Mouse (Mus musculus): ENCODE data around the gene Pim3.
A peak's percentile ranks its signal among the peaks of the same experiment; 100 is the strongest.

Gene Pim3

DNA sequence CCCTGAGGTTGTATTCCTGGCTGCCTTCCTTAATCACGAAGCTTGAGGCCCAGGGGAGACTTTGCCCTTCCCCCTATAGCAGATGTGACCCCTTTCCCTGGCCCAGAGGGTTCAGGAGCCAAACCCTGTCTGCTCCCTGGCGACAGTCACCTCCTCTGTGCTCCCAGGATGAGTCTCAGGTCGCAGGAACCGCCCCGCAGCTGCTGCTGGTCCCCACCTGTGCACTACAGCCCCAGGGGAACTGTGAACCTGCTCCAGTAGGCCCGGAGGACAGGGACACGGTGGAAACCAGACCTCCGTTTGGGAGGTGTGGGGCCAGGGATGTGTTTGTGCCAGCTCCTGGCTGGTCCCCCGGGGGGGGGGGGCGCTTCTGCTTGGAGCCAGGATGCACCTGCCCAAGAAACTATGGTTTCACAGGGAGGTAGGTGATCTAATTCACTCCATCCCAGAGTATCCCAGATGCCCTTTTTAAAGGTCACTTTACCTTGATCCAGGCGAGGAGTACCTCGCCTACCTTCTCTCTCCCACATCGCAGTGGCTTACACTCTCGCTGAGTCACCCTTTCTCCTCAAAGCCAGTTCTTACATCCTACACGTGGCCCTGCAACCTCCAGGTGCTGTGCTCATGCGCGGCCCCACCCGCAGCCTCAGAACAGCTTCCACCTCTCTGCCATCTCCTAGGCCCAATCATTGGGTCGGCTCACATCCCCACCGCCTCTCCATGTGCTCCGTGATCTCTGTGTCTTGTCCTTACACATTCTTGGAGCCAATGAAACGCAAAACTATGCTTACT, 19.5 kb downstream of the Pim3 start:
- no peak for DNase-seq (ENCODE audit: low spot score in 2 of 2)

DNA sequence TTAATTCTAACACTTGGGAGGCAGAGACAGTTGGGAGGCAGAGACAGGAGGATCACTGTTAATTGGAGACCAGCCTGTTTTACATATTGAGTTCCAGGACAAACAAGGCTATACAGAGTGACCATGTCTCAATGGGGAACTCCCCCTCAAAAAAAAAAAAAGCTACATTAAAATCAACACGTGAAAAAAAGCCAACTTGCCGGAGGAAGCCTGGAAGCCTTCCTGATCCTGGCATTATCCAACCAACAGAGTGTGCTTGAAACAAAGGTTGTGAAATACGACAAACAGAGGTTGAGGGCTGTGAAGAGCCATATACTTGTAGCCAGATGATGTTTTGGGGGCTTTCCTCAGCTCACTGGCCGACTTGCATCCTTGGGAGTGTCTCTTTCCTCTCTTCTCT, 20.9 kb downstream of the Pim3 start:
- DNase-seq (ENCODE audit: low spot score in 2 of 2), result no peak

DNA sequence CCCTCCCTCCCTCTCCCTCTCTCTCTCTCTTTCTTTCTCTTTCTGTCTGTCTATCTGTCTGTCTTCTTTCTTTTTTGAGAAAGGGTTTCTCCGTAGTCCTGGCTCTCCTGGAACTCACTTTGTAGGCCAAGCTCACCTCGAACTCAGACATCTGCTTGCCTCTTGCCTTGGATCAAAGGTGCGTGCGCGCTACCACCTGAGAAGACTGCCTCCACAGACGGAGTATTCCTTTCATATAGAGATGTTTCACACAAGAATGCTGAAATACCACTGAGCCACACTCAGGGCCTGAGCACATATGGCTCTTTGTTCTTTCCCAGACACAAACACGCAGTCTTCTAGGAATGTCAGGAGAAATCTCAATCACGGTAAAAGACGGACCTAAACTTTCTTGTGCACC, 21.4 kb downstream of the Pim3 start:
- DNase-seq (ENCODE audit: low spot score in 2 of 2), result no peak

DNA sequence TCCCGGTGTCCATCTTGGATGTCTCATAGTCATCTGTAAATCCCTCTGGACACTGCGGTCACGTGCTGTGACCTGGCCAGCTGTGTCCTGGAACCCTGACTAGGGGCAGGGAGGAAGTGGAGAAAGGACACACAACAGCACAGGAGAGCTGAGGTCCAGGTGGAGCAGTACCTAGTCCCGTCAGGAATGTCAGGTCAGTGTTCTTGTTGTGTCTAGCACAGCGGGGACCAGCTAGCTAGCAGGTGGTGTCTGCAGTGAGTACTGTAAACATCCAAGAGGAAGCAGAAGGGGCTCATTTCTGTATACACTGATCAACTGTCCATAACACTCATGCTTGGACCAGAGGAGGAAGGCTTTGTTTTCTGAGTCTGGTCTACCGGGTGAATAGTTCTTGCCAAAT, 23.4 kb downstream of the Pim3 start:
- DNase-seq (ENCODE audit: low spot score in 2 of 2), result no peak

DNA sequence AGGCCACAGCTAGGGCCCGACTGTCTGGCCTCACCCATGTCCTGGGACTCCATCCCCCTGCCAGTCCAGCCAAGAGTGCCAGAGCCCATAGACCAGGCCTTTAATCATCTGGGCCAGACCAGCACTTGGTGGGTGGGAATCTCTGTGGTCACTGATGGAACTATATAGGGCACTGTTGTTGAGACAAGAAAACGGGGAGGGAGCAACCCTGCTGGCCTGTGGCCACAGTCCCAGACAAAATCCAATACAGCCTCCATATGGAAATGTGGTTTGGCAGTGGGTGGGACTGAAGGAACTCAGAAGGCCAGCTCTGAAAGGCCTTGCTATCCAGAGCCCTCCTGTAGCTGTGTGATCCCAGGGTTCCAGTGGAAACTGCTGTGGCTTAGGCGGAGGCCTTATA, 27.0 kb downstream of the Pim3 start:
- DNase-seq (ENCODE audit: low spot score in 2 of 2), result no peak

DNA sequence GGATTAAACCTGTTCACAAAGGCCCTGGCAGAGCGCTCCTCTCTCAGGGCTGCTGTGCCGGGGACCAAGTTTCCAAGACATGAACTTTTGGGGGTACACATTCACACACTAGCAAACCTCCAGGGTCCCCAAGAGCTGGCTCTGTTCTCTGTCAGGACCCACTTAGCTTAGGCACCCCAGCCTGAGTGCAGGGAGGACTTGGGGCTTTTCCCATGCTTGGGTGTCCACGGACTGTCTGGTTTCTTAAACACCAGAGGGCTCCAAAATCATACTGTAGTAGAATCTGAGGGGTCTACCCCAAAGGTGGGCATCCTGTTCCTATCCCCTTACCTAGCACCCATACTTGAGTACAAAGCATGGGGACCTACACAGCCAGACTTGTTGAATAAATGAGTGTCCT, 28.0 kb downstream of the Pim3 start:
- DNase-seq (ENCODE audit: low spot score in 2 of 2), result no peak

DNA sequence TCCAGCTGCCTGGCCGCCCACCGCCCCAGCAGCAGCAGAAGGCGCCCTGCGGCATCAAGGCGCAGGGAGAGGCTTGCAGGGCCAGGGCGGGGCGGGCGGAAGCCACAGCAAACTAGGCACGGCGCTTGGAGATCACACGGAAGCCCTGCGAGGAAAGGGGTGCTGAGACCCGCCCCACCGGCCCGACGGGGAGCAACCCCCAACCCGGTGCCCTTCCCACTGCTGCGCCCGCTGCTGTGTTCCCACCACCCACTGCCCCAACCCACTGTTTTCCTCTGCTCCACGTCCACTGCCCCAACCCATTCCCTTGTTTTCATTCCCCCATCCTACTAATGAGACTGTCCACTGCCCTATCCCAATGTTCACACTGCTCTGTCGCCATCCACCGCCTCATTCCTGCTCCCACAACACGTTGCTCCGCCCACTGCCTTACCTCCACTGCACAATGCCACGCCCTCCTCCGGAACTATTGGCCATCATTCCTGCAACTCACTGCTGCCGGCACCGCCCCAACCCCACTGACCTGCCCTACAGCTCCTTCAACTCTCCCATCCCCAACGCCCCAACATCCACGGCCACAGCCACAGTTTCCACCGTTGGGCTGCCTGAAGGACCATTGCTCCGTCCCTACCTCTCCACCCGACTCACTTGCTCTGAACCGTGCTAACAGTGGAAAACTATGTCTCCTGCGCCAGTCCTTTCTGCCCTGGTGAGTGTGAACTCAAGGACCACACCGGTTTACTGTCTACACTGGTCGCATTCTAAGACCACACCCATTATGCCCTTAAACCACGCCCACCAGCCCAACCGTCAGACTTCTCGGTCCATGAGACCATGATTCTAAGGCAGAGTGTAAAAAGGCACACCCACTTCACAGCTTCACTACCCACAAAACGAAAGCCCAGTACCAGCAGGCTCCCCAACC, 29.0 kb downstream of the Pim3 start:
- DNase-seq (ENCODE audit: low spot score in 2 of 2), result peak; percentile 55 to 69

DNA sequence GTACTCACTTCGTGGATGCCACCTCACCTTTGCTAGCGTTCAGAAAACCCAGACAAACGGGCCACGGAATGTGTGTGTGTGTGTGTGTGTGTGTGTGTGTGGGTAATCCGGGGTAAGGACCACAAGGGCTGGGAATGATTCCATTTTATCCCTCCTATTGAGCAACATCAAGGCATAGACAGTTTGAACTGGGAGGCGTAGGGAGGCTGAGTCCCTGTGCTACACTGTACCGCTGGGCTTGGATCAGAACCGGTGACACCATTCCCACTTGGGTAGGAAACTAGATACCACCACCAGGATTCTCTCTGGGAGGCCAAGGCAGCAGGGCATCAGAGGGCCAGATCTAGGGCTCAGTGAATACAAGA, 29.7 kb downstream of the Pim3 start:
- no peak for DNase-seq (ENCODE audit: low spot score in 2 of 2)

DNA sequence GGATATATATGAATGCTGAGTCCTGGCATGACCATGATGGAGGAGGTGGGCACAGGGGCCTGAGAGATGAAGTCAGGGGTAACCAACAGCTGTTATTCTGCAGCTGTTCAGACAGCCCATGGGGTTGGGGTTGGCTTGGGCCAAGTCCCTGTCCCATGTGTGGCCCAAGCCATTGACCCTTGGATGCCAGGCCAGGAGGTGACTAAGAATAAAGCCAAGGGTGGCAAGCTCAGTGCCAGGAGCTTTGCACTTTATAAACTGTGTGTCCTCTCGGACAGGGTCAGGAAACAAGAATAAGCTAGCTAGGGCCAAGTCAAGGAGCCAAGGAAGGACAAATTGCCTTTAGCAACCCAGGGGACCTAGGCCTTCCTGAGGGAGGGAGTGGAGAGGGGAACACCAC, 30.3 kb downstream of the Pim3 start:
- DNase-seq (ENCODE audit: low spot score in 2 of 2), result no peak

DNA sequence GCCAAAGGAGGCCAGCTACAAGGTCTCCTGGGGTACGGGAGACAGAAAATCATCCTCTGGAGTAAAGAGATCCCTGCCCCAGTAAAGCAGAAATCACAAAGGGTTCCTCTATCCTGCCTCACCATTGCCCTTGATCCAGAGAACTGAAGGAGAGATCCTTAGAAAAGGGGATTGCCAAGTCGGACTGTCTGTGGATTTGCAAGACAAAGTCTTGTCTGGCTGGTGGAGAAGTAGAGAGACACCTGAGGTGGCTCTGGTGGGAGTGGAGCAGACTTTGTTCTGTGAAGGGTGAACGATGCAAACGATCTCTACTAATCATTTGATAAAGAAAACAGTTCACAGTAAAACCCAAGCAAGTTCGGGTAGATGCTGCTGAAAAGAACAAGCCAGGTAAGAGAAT, 30.9 kb downstream of the Pim3 start:
- DNase-seq (ENCODE audit: low spot score in 2 of 2), result no peak

DNA sequence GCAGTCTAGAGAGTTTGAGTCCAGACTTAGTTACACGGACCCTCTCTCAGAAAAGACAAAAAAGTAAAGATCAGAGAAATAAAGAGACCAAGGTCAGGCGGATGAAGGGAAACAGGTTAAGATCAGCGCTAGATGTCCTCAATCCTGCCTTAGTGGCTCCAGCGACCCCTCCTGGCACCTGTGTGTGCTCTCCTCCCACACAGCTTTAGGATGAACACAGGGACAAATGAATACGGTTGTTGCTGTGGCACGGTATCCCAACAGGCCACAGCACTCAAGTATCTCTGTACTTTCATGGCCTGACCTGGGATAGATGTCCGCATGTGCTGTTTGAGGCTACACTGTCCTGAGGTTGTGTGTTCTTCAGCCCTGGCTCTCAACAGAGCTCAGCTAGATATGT, 33.1 kb downstream of the Pim3 start:
- no peak for DNase-seq (ENCODE audit: low spot score in 2 of 2)

DNA sequence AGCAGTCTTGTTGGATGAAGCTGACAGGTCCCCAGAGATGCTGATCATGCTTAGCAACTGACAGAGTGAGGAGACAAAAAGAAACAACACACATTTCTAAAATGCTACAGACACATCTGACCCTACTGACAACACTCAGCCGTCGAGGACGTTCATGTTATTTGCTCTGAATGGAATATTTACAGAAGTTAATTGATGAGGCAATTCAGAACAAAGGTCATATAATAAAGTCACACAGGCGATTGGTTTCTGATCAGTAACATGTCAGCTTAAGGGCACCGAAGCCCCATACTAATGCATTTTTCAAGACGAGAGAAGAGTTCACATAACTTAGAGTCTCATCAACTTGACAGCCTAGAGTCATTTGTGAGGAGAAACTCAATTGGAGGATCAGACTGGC, 33.9 kb downstream of the Pim3 start:
- no peak for DNase-seq (ENCODE audit: low spot score in 2 of 2)

DNA sequence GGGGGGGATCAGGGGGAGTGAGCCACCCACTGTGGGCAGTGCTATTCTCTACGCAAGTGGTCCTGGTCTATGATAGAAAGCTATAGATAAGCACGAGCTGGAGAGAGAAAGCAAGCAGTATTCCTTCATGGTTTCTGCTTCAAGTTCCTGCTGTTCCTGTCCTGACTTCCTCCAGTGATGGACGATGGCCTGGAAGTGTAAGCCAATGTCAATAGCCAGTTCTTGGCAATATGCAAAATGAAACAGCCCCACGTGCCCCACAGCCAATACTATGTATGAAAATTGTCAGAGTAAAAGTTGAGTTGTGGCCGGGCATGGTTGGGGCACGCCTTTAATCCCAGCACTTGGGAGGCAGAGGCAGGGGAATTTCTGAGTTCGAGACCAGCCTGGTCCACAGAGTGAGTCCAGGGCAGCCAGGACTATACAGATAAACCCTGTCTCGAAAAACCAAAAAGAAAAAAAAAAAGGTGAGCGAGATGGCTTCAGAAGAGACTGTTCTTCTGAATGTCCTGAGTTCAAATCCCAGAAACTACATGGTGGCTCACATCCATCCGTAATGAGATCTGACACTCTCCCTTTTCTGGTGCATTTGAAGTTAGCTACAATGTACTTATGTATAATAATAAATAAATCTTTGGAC, 34.5 kb downstream of the Pim3 start:
- DNase-seq (ENCODE audit: low spot score in 2 of 2), result no peak

DNA sequence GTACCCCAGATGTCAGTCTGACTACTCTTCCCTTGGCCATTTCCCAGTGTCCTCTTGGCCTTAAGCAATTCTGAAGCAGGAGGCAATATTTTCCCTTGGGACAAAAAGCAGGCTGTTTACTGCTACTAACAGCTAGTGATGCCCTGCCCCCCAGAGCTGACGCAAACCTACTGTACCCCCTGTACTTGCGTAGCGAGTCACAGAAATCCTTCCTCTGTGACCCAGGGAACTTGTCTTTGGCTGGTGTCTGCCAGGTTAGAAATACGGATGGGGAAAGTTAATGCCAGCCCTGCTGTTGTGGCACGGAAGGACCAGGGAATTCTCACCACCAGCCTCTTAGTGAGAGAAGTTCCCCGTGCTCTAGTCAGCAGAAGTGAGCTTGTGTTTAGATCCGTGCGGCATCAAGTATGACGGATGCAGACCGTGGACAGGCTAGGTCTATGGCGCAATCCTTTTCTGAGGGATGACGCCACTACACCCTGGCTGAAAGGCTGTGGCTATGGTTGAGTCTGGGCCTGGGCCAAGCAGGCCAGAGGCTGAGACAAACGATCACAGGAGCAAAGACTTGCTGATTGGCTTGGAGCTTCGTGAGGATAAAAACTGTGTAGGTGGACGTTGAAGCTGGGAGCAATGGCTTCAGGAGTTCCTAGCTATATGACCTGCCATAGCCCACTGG, 40.4 kb downstream of the Pim3 start:
- no peak for DNase-seq (ENCODE audit: low spot score in 2 of 2)

DNA sequence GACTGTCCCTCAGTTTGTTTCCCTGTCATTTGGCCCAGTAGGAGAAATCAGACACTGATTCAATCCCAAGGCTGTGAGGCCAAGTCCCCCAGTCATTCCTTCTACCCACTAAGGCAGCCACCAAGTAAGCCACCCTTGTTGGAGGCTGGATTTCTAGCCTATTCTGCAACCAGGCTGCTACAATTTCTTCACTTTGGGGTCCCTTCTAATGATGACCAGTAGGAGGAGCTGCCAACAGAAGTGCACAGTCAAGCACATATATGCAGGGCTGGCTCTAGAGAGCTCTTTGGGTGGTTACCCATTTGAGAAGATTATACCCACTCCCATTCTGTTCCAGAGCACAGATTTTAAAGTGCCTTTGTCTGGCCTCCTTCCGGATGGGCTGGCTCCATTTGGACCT, 41.1 kb downstream of the Pim3 start:
- DNase-seq (ENCODE audit: low spot score in 2 of 2), result no peak

DNA sequence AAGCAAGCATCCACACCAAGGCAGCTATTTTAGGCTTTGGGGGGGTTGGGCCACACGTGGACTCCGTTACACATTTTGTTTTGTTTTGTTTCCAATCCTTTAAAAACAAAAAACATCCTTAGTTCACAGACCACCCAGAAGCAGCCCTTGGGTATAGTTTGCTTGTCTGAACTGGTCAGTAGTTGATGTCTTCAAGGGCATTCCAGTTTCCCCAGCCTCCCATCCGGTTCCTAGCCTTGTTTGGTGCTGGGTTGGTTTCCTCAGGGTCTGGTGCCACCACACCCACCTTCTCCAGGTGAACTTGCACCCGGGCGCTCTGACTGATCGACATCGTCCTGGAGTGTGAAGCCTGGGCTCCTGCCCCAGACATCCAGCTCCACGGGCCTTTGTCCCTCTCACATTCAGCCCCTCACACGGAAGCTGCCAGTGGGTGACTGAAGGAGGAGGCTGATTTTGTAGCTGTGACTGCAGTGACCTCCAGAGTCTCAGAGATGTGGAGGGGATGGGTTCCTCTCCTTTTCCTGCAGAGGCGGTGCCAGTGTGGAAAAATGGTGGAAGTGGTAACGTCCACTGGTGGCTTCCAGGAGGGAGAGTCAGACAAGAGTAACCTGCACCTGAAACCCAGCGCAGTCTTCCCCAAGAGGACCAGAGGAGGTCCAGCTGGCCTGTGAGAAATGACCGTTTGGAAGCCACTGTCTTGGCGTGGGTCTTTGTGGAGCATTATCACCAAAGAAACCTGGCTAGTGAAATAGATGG, 42.2 kb downstream of the Pim3 start:
- no peak for DNase-seq (ENCODE audit: low spot score in 2 of 2)

DNA sequence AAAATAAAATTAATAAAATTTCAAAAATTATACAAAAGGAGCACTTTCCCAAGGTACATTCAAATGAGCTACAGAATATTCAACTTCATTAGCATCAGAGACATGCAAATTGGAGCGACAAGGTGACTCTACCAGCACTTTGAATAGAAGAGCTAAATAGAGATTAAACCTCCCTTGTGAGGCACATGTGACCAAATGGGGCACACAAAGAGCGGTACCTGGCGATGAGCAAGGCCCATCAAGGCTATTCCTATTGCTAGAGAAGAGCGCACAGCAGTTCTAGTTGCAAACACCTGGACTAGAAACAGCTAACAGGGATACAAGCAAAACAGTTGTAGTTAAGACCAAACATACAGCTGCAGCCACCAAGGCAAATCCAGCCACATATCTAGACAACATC, 44.4 kb downstream of the Pim3 start:
- no peak for DNase-seq (ENCODE audit: low spot score in 2 of 2)

DNA sequence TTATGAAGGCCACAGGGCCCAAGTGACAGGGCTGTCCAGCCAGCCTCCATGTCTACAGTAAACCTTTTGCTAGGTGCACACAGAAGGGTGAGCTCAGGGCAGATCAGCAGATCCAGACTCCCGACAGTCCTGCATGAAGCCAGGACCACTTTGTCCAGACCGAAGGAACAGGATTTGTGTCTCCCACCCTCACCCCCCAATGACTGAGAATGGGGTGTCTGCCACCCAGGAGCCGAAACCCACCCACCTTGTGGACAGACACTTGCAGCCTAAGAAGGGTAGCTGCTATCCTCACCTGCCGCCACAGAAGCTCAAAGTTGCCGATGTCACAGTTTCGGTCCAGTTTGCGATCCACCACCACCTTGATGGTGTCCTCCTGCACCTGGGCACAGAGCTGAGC, 53.1 kb downstream of the Pim3 start:
- DNase-seq (ENCODE audit: low spot score in 2 of 2), result no peak

Data from frontal cortex, postnatal 10 days (tissue).